In genomic region chr9:55937224-55937663, GRCm38 (mm10) we compare ENCODE assay signal across 8 mouse cellular contexts. TPM values are rescaled to one million over a fixed set of nuclear protein-coding genes. Genes with fewer than 3 reads are reported as not detected.
A peak's percentile ranks its signal among the peaks of the same experiment; 100 is the strongest.
DNase-seq lines count a peak whose midpoint lies in the region; ATAC-seq lines count a peak whose summit lies in the region.

No protein-coding gene starts in this region.

- peak; percentile 11 to 23 for DNase-seq in layer of hippocampus, postnatal 10 days (ENCODE audit: low spot score in 2 of 2)
- no peak for DNase-seq in layer of hippocampus, adult 8-10 months (ENCODE audit: low spot score in 2 of 2)
- peak; percentile 27 for DNase-seq in NIH3T3 (ENCODE audit: low read depth)
- DNase-seq in forebrain, embryonic 11.5 days (ENCODE audit: low spot score), result no peak
- peak; percentile 9 to 20 for DNase-seq in thymus, postnatal 36 days
- DNase-seq in spleen, postnatal 4 days (ENCODE audit: low spot score in 2 of 2), result no peak

- H3K9ac ChIP-seq in forebrain, embryonic 11.5 days (ENCODE audit: low read length), result peak overlapping the region; percentile 82
- peak overlapping the region; percentile 80 for H3K9ac ChIP-seq in kidney, embryonic 14.5 days (ENCODE audit: low read depth, low read length)
- peak overlapping the region; percentile 82 for H3K9ac ChIP-seq in midbrain, embryonic 15.5 days

- 39% methylated on average over 5 of the region's 5 CpGs for WGBS in forebrain, embryonic 11.5 days
- WGBS in kidney, embryonic 14.5 days, result 44% methylated on average over 5 of the region's 5 CpGs
- WGBS in midbrain, embryonic 15.5 days, result 29% methylated on average over 5 of the region's 5 CpGs

- no peaks in the 10 kb centered on the region for H3K36me3 ChIP-seq in forebrain, embryonic 11.5 days (ENCODE audit: control insufficient read depth, insufficient read depth, low read length)
- H3K36me3 ChIP-seq in kidney, embryonic 14.5 days (ENCODE audit: control insufficient read depth, insufficient read depth, low read length), result no peaks in the 10 kb centered on the region
- H3K36me3 ChIP-seq in midbrain, embryonic 15.5 days (replicated peaks), result no peaks in the 10 kb centered on the region

- H3K4me2 ChIP-seq in forebrain, embryonic 11.5 days (ENCODE audit: low read depth, low read length, severe bottlenecking), result peak overlapping the region; percentile 57
- H3K4me2 ChIP-seq in kidney, embryonic 14.5 days (replicated peaks; ENCODE audit: low read depth, low read length), result peak overlapping the region; percentile 60
- peak overlapping the region; percentile 70 for H3K4me2 ChIP-seq in midbrain, embryonic 15.5 days

- no peak for ATAC-seq in forebrain, embryonic 11.5 days (replicated peaks; ENCODE audit: low FRiP score)
- ATAC-seq in kidney, embryonic 14.5 days (ENCODE audit: low FRiP score, low TSS enrichment), result no peak
- ATAC-seq in midbrain, embryonic 15.5 days (replicated peaks), result no peak

- peak overlapping the region; percentile 67 for H3K4me3 ChIP-seq in forebrain, embryonic 11.5 days (ENCODE audit: low read depth, low read length)
- peak overlapping the region; percentile 80 for H3K4me3 ChIP-seq in kidney, embryonic 14.5 days (ENCODE audit: low read length)
- peak overlapping the region; percentile 79 for H3K4me3 ChIP-seq in midbrain, embryonic 15.5 days

- no peaks in the 10 kb centered on the region for H3K9me3 ChIP-seq in forebrain, embryonic 11.5 days (ENCODE audit: control insufficient read depth, low read length)
- no peaks in the 10 kb centered on the region for H3K9me3 ChIP-seq in kidney, embryonic 14.5 days (ENCODE audit: control insufficient read depth, low read length)
- no peaks in the 10 kb centered on the region for H3K9me3 ChIP-seq in midbrain, embryonic 15.5 days

- no peaks in the 10 kb centered on the region for H3K27me3 ChIP-seq in forebrain, embryonic 11.5 days (ENCODE audit: control insufficient read depth, insufficient read depth, low read length)
- H3K27me3 ChIP-seq in kidney, embryonic 14.5 days (ENCODE audit: control insufficient read depth, insufficient read depth, low read length), result no peaks in the 10 kb centered on the region
- H3K27me3 ChIP-seq in midbrain, embryonic 15.5 days (replicated peaks), result no peaks in the 10 kb centered on the region

- H3K27ac ChIP-seq in forebrain, embryonic 11.5 days (ENCODE audit: low read depth, low read length), result no peak overlapping the region
- H3K27ac ChIP-seq in kidney, embryonic 14.5 days (ENCODE audit: low read depth, low read length), result peak overlapping the region; percentile 78
- peak overlapping the region; percentile 85 for H3K27ac ChIP-seq in midbrain, embryonic 15.5 days

- peaks cover 8% of the 10 kb centered on the region; the same call in 1 of the 2 replicates for H3K4me1 ChIP-seq in forebrain, embryonic 11.5 days (replicated peaks; ENCODE audit: control insufficient read depth, insufficient read depth, low read length)
- H3K4me1 ChIP-seq in kidney, embryonic 14.5 days (ENCODE audit: control insufficient read depth, insufficient read depth, low read length), result peaks cover 13% of the 10 kb centered on the region
- H3K4me1 ChIP-seq in midbrain, embryonic 15.5 days, result peaks cover 19% of the 10 kb centered on the region

RNA-seq across cellular contexts. Expression of gene Scaper, which starts 0.7 kb away (rescaled TPM):
- total RNA-seq in layer of hippocampus, postnatal 10 days (2021), result 10 to 100 TPM; 41.5 to 42.3 TPM
- total RNA-seq in layer of hippocampus, adult 8-10 months (2022), result 10 to 100 TPM; 31.4 to 36.8 (median 32.5) TPM
- polyA plus RNA-seq in forebrain, embryonic 11.5 days (2014; fragmentation: Nextera tagmentation; extraction: Ambion mirVana), result 11.1 and 12.0 TPM in 2 replicates
- polyA plus RNA-seq in kidney, embryonic 14.5 days (2014; fragmentation: Nextera tagmentation; extraction: Ambion mirVana), result 8.9 and 10.3 TPM in 2 replicates
- 41.7 and 46.6 TPM in 2 replicates for polyA plus RNA-seq in midbrain, embryonic 15.5 days (2015; fragmentation: Nextera tagmentation; extraction: Ambion mirVana)

Comparison
In these comparisons a context has a peak if more than half of its experiments do, and no peak if none do; other contexts are left out.
1. DNase-seq: peak in layer of hippocampus, postnatal 10 days (2 of 2), NIH3T3 (single experiment) and thymus, postnatal 36 days (2 of 2); none in layer of hippocampus, adult 8-10 months (0 of 2), forebrain, embryonic 11.5 days (single experiment) and spleen, postnatal 4 days (0 of 2).
2. Peak in every context shown above with its lines, with median percentiles within 50 percentile points of each other: H3K4me2 ChIP-seq, H3K4me3 ChIP-seq and H3K9ac ChIP-seq.